Mouse (Mus musculus): Measurements from ENCODE around the gene Apeh. TPM values are rescaled to one million over a fixed set of nuclear protein-coding genes. Genes with fewer than 3 reads are reported as not detected.
A peak's percentile ranks its signal among the peaks of the same experiment; 100 is the strongest.

The Apeh gene
- polyA plus RNA-seq, 1 experiment from 2014 or later, result 57.8 TPM

- Histone ChIP-seq H3K4me3 (ENCODE audit: low read length) (no peak overlapping the region), H3K4me1 (ENCODE audit: control insufficient read depth, insufficient read depth, low read length) (no peaks in the 10 kb centered on the region), H3K9ac (ENCODE audit: low read depth, low read length) (no peak overlapping the region), H3K27ac (ENCODE audit: low read depth, low read length) (no peak overlapping the region), H3K4me2 (replicated peaks; ENCODE audit: low read depth, low read length) (no peak overlapping the region), H3K36me3 (ENCODE audit: control insufficient read depth, insufficient read depth, low read length) (peaks cover 60% of the 10 kb centered on the region), H3K9me3 (ENCODE audit: control insufficient read depth, low read length) (no peaks in the 10 kb centered on the region), H3K27me3 (ENCODE audit: control insufficient read depth, insufficient read depth, low read length) (no peaks in the 10 kb centered on the region)
- ATAC-seq (ENCODE audit: low FRiP score, low TSS enrichment), result no peak
- 92% methylated on average over 3 of the region's 3 CpGs for WGBS
Measured at GRCm38 (mm10) chr9:108062142-108062541, 32.3 kb downstream of the Apeh start.

DNA sequence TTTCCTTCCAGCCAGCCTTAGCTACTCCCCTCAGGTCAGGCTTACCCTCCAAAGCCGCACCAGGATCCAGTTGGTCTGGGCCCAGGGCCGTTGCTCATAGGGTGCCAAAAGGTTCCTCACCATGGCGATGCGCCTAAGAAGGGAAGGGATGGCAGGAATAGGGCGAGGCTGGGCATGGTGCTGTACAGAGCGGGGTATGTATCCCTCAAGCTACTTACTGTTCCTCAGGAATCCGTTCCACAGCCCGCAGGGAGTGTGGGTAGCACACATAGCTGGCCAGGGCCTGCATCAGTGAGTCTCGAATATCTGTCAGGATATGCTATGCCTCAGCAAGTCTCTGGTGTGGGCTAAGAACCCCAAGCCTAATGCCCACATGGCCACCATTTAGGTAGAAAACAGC is 36.1 kb downstream of the Apeh start:
- no peak overlapping the region for H3K4me3 ChIP-seq (ENCODE audit: low read length)
- H3K4me1 ChIP-seq (ENCODE audit: control insufficient read depth, insufficient read depth, low read length), result peaks cover 2% of the 10 kb centered on the region; the same call in 1 of the 2 replicates
- H3K27ac ChIP-seq (ENCODE audit: low read depth, low read length), result no peak overlapping the region
- H3K9me3 ChIP-seq (ENCODE audit: control insufficient read depth, low read length), result no peaks in the 10 kb centered on the region
- H3K36me3 ChIP-seq (ENCODE audit: control insufficient read depth, insufficient read depth, low read length), result peaks cover 70% of the 10 kb centered on the region
- no peak overlapping the region for H3K9ac ChIP-seq (ENCODE audit: low read depth, low read length)
- ATAC-seq (ENCODE audit: low FRiP score, low TSS enrichment), result no peak
- H3K4me2 ChIP-seq (replicated peaks; ENCODE audit: low read depth, low read length), result no peak overlapping the region
- H3K27me3 ChIP-seq (ENCODE audit: control insufficient read depth, insufficient read depth, low read length), result no peaks in the 10 kb centered on the region
- WGBS, result 97% methylated on average over 9 of the region's 9 CpGs

DNA sequence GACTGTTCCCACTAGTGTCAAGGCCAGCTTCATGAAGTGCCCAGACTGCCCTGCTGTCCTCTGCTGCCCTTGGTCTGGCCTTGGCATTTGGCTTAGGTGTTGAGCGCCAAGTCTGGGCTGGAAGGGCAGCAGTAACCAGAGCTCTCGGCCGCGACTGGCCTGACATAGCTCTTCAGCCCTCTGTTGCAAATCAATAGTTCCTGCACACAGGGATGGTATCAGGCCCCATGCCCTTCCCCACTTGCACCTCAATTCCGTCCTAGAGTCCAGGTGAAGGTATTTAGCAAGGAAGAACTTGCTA is 37.2 kb downstream of the Apeh start:
- WGBS, result 91% methylated on average over 5 of the region's 5 CpGs

GRCm38 (mm10) chr9:108056361-108057261 is 37.8 kb downstream of the Apeh start:
- no peak for ATAC-seq (ENCODE audit: low FRiP score, low TSS enrichment)
- Histone ChIP-seq H3K4me3 (ENCODE audit: low read length) (no peak overlapping the region), H3K9ac (ENCODE audit: low read depth, low read length) (no peak overlapping the region), H3K36me3 (ENCODE audit: control insufficient read depth, insufficient read depth, low read length) (peaks cover 63% of the 10 kb centered on the region), H3K4me2 (replicated peaks; ENCODE audit: low read depth, low read length) (no peak overlapping the region), H3K9me3 (ENCODE audit: control insufficient read depth, low read length) (no peaks in the 10 kb centered on the region), H3K27me3 (ENCODE audit: control insufficient read depth, insufficient read depth, low read length) (no peaks in the 10 kb centered on the region), H3K4me1 (ENCODE audit: control insufficient read depth, insufficient read depth, low read length) (peaks cover 11% of the 10 kb centered on the region; the same call in 1 of the 2 replicates), H3K27ac (ENCODE audit: low read depth, low read length) (no peak overlapping the region)
- 80% methylated on average over 28 of the region's 28 CpGs for WGBS

More for the DNA sequence above, 37.2 kb downstream of the Apeh start:
- peaks cover 10% of the 10 kb centered on the region; the same call in 1 of the 2 replicates for H3K4me1 ChIP-seq (ENCODE audit: control insufficient read depth, insufficient read depth, low read length)
- H3K4me3 ChIP-seq (ENCODE audit: low read length), result no peak overlapping the region
- no peak overlapping the region for H3K9ac ChIP-seq (ENCODE audit: low read depth, low read length)
- H3K27me3 ChIP-seq (ENCODE audit: control insufficient read depth, insufficient read depth, low read length), result no peaks in the 10 kb centered on the region
- no peak overlapping the region for H3K4me2 ChIP-seq (replicated peaks; ENCODE audit: low read depth, low read length)
- no peak for ATAC-seq (ENCODE audit: low FRiP score, low TSS enrichment)
- H3K36me3 ChIP-seq (ENCODE audit: control insufficient read depth, insufficient read depth, low read length), result peaks cover 61% of the 10 kb centered on the region
- no peaks in the 10 kb centered on the region for H3K9me3 ChIP-seq (ENCODE audit: control insufficient read depth, low read length)
- no peak overlapping the region for H3K27ac ChIP-seq (ENCODE audit: low read depth, low read length)

DNA sequence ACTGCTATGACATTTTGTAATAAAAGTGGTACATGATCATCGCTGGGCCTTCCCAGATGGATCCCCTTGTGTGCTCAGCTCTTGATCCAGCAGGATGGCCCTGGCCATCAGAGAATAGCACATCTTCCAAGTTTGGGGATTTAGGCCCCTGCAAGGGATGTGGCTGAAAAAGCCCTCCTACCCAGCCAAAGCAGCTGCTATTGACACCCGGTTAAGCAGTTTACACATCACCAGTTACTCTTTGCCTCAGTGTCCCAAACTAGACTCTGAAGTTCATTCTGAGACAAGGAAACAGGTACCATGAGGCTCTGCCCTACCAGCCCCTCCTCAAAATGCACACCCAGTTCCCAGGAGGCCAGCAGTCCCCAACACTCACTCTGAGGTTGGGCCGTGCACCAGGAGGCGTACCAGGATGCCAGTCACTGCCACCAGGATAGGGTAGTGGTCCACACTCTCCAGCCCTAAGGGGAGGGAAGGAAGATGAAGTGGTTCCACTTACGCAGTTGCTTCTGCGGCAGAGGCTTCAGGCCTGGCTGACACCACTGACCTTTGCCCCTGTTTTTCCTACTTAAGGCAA is 38.7 kb downstream of the Apeh start:
- no peak overlapping the region for H3K4me3 ChIP-seq (ENCODE audit: low read length)
- H3K4me1 ChIP-seq (ENCODE audit: control insufficient read depth, insufficient read depth, low read length), result peaks cover 11% of the 10 kb centered on the region; the same call in 1 of the 2 replicates
- no peak overlapping the region for H3K27ac ChIP-seq (ENCODE audit: low read depth, low read length)
- no peak overlapping the region for H3K4me2 ChIP-seq (replicated peaks; ENCODE audit: low read depth, low read length)
- H3K36me3 ChIP-seq (ENCODE audit: control insufficient read depth, insufficient read depth, low read length), result peaks cover 64% of the 10 kb centered on the region
- no peak overlapping the region for H3K9ac ChIP-seq (ENCODE audit: low read depth, low read length)
- H3K27me3 ChIP-seq (ENCODE audit: control insufficient read depth, insufficient read depth, low read length), result no peaks in the 10 kb centered on the region
- 87% methylated on average over 6 of the region's 6 CpGs for WGBS
- H3K9me3 ChIP-seq (ENCODE audit: control insufficient read depth, low read length), result no peaks in the 10 kb centered on the region
- ATAC-seq (ENCODE audit: low FRiP score, low TSS enrichment), result no peak

- peaks cover 12% of the 10 kb centered on the region for H3K4me1 ChIP-seq (ENCODE audit: control insufficient read depth, insufficient read depth, low read length)
- WGBS, result 75% methylated on average over 1 of the region's 1 CpGs
- no peak overlapping the region for H3K4me3 ChIP-seq (ENCODE audit: low read length)
- peaks cover 64% of the 10 kb centered on the region for H3K36me3 ChIP-seq (ENCODE audit: control insufficient read depth, insufficient read depth, low read length)
- no peak overlapping the region for H3K4me2 ChIP-seq (replicated peaks; ENCODE audit: low read depth, low read length)
- no peaks in the 10 kb centered on the region for H3K27me3 ChIP-seq (ENCODE audit: control insufficient read depth, insufficient read depth, low read length)
- H3K9me3 ChIP-seq (ENCODE audit: control insufficient read depth, low read length), result no peaks in the 10 kb centered on the region
- no peak overlapping the region for H3K9ac ChIP-seq (ENCODE audit: low read depth, low read length)
- ATAC-seq (ENCODE audit: low FRiP score, low TSS enrichment), result no peak
- H3K27ac ChIP-seq (ENCODE audit: low read depth, low read length), result no peak overlapping the region
Measured at GRCm38 (mm10) chr9:108055061-108055460, 39.3 kb downstream of the Apeh start.

DNA sequence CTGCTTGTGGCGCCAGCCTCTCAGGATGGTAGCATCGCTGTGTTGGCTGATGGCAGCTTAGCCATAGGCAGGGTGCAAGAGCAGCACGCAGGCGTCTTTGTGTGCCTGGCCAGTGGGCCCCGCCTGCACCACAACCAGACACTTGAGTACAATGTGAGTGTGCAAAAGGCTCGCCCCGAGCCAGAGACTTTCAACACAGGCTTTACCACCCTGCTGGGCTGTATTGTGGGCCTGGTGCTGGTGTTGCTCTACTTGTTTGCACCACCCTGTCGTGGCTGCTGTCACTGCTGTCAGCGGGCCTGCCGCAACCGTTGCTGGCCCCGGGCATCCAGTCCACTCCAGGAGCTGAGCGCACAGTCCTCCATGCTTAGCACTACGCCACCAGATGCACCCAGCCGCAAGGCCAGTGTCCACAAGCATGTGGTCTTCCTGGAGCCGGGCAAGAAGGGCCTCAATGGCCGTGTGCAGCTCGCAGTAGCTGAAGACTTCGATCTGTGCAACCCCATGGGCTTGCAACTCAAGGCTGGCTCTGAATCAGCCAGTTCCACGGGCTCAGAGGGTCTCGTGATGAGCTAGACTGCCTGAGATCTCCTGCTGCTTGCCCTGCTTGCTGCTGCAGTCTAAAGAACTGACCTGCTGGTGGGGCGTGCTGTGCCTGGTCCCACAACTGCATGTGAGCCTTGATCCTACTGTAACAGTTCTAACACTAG is 39.9 kb downstream of the Apeh start:
- WGBS, result 92% methylated on average over 22 of the region's 22 CpGs
- ATAC-seq (ENCODE audit: low FRiP score, low TSS enrichment), result no peak
- Histone ChIP-seq H3K9me3 (ENCODE audit: control insufficient read depth, low read length) (no peaks in the 10 kb centered on the region), H3K36me3 (ENCODE audit: control insufficient read depth, insufficient read depth, low read length) (peaks cover 63% of the 10 kb centered on the region), H3K27ac (ENCODE audit: low read depth, low read length) (no peak overlapping the region), H3K4me2 (replicated peaks; ENCODE audit: low read depth, low read length) (no peak overlapping the region), H3K27me3 (ENCODE audit: control insufficient read depth, insufficient read depth, low read length) (no peaks in the 10 kb centered on the region), H3K4me3 (ENCODE audit: low read length) (no peak overlapping the region), H3K4me1 (ENCODE audit: control insufficient read depth, insufficient read depth, low read length) (peaks cover 16% of the 10 kb centered on the region), H3K9ac (ENCODE audit: low read depth, low read length) (no peak overlapping the region)

DNA sequence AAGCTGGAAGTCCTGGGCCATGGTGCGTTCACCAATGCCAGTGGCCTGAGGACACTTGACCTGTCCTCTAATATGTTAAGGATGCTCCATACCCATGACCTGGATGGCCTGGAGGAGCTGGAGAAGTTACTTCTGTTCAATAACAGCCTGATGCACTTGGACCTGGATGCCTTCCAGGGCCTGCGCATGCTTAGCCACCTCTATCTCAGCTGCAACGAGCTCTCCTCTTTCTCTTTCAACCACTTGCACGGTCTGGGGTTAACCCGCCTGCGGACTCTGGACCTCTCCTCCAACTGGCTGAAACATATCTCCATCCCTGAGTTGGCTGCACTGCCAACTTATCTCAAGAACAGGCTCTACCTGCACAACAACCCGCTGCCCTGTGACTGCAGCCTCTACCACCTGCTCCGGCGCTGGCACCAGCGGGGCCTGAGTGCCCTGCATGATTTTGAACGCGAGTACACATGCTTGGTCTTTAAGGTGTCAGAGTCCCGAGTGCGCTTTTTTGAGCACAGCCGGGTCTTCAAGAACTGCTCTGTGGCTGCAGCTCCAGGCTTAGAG is 40.7 kb downstream of the Apeh start:
- Histone ChIP-seq H3K4me2 (replicated peaks; ENCODE audit: low read depth, low read length) (no peak overlapping the region), H3K36me3 (ENCODE audit: control insufficient read depth, insufficient read depth, low read length) (peaks cover 56% of the 10 kb centered on the region), H3K9ac (ENCODE audit: low read depth, low read length) (0 out of 2 replicates have a peak overlapping the region, but pooled peaks have one; percentile 37), H3K4me1 (ENCODE audit: control insufficient read depth, insufficient read depth, low read length) (peaks cover 16% of the 10 kb centered on the region), H3K4me3 (ENCODE audit: low read length) (no peak overlapping the region), H3K27ac (ENCODE audit: low read depth, low read length) (no peak overlapping the region), H3K9me3 (ENCODE audit: control insufficient read depth, low read length) (no peaks in the 10 kb centered on the region), H3K27me3 (ENCODE audit: control insufficient read depth, insufficient read depth, low read length) (no peaks in the 10 kb centered on the region)
- ATAC-seq (ENCODE audit: low FRiP score, low TSS enrichment), result no peak
- 90% methylated on average over 15 of the region's 15 CpGs for WGBS

All from kidney, embryonic 14.5 days (tissue).